ENCODE assay signal across 11 mouse cellular contexts in the genomic region with DNA sequence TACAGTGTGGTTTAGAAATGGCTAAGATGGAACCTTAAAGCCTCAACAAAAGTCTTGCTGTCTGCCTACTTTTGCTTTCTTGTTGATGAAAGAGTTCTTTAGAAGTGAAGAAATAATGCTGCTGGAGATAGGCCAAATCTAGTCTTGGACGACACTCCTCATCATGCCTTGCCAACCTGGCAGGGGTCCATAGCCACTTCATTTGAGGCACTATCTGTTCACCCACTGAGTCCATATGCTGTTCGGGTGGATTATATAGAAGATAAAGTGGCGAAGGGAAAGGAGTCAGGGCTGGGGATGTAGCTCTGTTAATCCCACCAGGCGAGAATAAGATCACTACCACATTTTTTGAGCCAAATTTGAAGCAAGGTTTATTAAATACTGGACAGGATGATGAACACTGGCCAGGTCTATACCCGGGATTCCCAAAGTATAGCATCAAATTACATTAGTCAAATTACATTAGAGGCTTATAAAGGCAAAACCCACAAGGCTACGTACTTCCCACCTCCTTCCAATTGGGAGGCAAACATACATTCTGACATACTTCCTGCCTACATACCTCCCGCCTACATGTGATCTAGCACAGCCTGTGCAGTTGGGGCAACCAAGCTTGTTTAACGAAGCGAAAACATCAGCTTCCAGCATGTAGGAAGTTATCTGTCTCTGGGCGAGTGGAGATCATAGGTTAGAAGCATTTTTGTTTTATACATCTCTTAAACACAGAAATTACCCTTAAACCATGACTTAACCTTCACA.
A peak's percentile ranks its signal among the peaks of the same experiment; 100 is the strongest.
DNase-seq lines count a peak whose midpoint lies in the region; ATAC-seq and TF ChIP-seq lines count a peak whose summit lies in the region.
"Had no signal": no experiment of that assay in that cellular context is flagged by ENCODE, and none has a peak within 500 bp of the region (broad histone marks: within the 10 kb centered on the region; RNA-seq: fewer than 3 reads in every experiment).

No protein-coding gene starts in this region.

- no peaks in the 10 kb centered on the region for H3K4me1 ChIP-seq in lung, postnatal 0 days (ENCODE audit: insufficient read depth, low read depth, low read length)
- H3K4me1 ChIP-seq: heart, embryonic 13.5 days; limb, embryonic 13.5 days had no signal

- TF ChIP-seq EP300 in lung, postnatal 0 days (IDR thresholded peaks at IDR 0.05) = no peak

- H3K4me3 ChIP-seq in lung, postnatal 0 days (ENCODE audit: low read depth, low read length) = no peak overlapping the region
- H3K4me3 ChIP-seq: heart, embryonic 13.5 days; limb, embryonic 13.5 days had no signal

- H3K9ac ChIP-seq in lung, postnatal 0 days (replicated peaks; ENCODE audit: low read depth) = no peak overlapping the region
- H3K9ac ChIP-seq: heart, embryonic 13.5 days; limb, embryonic 13.5 days had no signal

- no peak for TF ChIP-seq CTCF in lung, postnatal 0 days (IDR thresholded peaks at IDR 0.05)

- H3K36me3 ChIP-seq in lung, postnatal 0 days (ENCODE audit: insufficient read depth, low read length) = no peaks in the 10 kb centered on the region
- H3K36me3 ChIP-seq: heart, embryonic 13.5 days; limb, embryonic 13.5 days had no signal

- no peak overlapping the region for H3K4me2 ChIP-seq in lung, postnatal 0 days (replicated peaks; ENCODE audit: low read depth, low read length)
- H3K4me2 ChIP-seq: heart, embryonic 13.5 days; limb, embryonic 13.5 days had no signal

- H3K27me3 ChIP-seq in lung, postnatal 0 days (replicated peaks; ENCODE audit: insufficient read depth, low read length) = no peaks in the 10 kb centered on the region
- H3K27me3 ChIP-seq: CH12.LX; heart, embryonic 13.5 days; limb, embryonic 13.5 days had no signal

- intact Hi-C loops in heart, postnatal 25 days (cut with DNase I) = no loop called here

- WGBS in lung, postnatal 0 days = 67% methylated on average over 10 of the region's 10 CpGs

- no peaks in the 10 kb centered on the region for H3K9me3 ChIP-seq in lung, postnatal 0 days (ENCODE audit: low read length)
- H3K9me3 ChIP-seq: heart, embryonic 13.5 days; limb, embryonic 13.5 days had no signal

- ATAC-seq in lung, postnatal 0 days = no peak; the same call in 1 of the 2 replicates

- peak; percentile 1 for DNase-seq in heart, adult 8-10 months (ENCODE audit: low spot score)
- DNase-seq in heart, postnatal 25 days (ENCODE audit: low spot score) = no peak
- peak; percentile 43 for DNase-seq in brain, embryonic 18.5 days (ENCODE audit: low read depth, low spot score)
- DNase-seq in frontal cortex, postnatal 36 days (ENCODE audit: low spot score in 2 of 2) = peak; percentile 10 to 26
- peak; percentile 8 for DNase-seq in lung, postnatal 0 days (ENCODE audit: low spot score)
- no peak for DNase-seq in kidney, postnatal 4 days
- no peak for DNase-seq in B cell, adult 2 months
- no peak for DNase-seq in retina, embryonic 14.5 days (ENCODE audit: low spot score)

- no peak overlapping the region for H3K27ac ChIP-seq in lung, postnatal 0 days (ENCODE audit: low read length)
- H3K27ac ChIP-seq: heart, embryonic 13.5 days; limb, embryonic 13.5 days had no signal

Comparison
In these comparisons a context has a peak if more than half of its experiments do, and no peak if none do; other contexts are left out.
1. DNase-seq: peak in heart, adult 8-10 months (single experiment), brain, embryonic 18.5 days (single experiment), frontal cortex, postnatal 36 days (2 of 2) and lung, postnatal 0 days (single experiment); none in heart, postnatal 25 days (single experiment), kidney, postnatal 4 days (0 of 2), B cell, adult 2 months (0 of 2) and retina, embryonic 14.5 days (single experiment).